Mouse (Mus musculus): Measurements from ENCODE around the gene Rad9a.
A peak's percentile ranks its signal among the peaks of the same experiment; 100 is the strongest.

Rad9a gene

DNA sequence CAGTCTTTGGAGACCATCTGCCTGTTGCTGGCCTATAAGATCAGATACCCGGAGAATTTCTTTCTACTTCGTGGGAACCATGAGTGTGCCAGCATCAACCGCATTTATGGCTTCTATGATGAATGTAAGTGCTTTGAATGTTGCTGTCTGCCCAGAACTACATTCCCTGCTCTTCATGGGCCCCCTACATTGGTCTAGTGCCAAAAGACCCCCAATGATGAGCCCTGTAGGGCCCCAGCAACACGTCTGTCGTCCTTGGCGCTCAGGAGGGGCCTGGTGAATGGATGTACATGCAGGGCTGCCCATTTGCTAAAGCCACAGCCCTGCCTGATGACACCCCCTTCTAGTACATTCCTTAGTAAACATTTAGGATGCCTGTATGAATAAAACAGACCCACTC lies 8.3 kb downstream of the Rad9a start:
- DNase-seq (ENCODE audit: low read depth): no peak

DNA sequence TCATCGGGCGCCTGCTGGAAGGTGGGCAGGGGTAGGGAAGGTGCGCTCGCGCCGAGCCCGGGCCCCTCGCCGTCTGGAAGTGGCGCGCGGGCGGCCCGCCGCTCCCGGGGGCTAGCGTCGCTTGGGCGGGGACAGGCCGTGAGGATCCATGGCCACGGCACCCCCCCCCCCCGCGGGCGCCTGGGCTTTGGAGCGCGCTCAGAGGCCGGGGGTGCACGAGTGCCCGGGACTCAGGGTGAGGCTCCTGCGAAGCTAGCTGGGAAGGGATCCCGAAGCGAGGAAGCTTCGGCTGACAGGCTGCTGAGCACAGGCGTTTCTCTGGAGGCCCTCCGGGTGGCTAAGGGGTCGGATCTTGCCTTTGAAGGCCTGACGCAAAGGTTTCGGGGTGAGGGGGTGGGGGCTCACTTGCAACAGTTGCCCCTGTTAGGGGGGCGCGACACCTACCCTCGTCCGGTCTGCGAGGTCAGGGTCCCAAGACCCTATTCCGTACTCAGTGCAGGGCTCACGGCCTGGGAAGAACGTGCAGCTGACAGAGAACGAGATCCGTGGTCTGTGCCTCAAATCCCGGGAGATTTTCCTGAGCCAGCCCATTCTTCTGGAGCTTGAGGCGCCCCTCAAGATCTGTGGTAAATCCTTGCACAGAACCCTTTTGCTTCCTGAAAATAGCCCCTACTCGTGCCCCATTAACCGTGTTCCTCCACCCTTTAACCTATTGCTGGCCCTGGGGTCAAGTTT lies 9.0 kb downstream of the Rad9a start:
- DNase-seq (ENCODE audit: low read depth): no peak

DNA sequence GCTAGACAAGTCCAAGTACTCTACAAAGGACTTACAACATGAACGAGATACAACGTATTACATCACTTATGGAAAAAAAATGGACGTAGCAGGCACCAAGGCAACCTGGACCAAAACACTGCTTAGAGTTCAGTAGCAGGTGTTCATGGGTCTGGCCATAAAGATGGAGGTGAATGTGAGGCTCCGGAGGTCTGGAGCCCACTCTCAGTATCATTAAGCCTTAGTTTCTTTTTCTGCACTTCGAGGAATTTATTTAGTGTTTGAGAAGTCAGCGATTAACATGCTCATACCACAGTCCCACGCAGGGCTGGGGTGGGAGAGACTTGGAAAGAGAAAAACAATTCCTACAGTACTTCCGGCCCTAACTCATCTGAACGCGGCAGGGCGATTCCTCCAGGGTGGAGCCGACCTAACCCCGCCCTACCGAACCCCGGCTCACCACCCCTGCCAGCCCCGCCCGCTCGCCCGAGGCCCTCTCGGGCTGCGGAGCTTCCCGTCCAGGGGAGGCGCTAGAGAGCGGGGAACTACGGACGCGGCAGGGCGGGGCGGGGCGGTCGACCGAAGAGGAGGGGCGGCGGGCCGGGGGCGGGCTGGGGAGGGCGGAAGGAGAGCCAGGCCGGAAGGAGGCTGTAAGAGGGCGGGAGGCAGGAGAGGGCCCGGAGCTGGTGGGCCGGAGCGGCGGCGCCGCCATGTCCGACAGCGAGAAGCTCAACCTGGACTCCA lies 9.8 kb downstream of the Rad9a start, which contains the start of gene Ppp1ca:
Ppp1ca (plus strand) TSS at position 538 of the 723 bp plus-strand sequence.
- peak; percentile 73 for DNase-seq (ENCODE audit: low read depth)

DNA sequence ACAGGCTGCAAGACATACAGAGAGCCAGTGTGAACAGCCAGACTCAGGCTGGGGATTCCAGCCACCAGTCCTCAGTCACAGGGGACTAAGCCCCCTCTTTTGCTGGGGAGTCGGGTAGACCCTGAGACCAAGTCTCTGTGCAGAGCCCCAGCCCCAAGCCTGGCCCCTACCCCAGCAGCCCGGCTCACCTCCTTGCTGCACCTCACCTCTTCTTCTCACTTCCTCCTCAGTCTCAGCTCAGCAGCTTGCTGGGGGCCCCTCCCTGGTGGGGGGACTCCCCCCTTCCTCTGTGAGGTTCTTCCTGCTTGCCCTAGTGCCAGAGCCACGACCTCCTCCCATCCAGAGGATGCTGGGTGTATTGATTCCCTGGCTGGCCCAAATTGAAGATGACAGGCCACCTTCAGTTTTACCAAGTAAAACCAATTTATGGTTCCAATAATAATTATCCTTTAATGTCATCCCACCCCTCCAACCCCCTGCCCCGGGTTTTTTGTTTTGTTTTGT lies 10.6 kb downstream of the Rad9a start, which contains the start of gene Tbc1d10c:
Tbc1d10c (minus strand) TSS at position 454 of the 504 bp plus-strand sequence.
- DNase-seq (ENCODE audit: low read depth): no peak

DNA sequence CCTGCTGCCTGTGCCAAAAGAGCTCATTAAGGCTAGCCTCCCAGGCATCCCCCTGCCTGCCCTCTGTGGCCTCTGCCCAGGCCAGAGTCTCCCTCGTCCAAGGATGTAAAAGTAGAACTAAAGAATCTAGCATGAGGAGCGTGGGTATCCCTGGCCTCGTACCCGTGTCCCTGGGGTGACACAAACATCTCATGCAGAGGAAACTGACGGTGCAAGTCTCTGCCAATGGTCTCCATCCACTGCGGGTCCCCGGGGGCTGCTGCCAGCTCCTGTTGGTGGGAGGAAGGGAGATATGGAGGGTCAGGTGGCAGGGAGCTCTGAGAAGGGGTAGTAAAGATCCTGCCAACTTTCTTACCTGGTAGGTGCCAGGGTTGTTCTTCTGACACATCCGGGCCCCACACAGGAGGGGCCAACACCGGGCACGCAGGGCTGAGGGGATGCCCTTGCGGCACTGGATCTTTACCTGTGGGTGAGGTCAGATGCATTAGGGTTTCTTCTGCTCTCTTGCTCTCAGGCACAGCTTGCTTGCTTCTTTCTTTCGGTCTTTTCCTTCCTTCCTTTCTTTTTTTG lies 12.3 kb downstream of the Rad9a start:
- no peak for DNase-seq (ENCODE audit: low read depth)

DNA sequence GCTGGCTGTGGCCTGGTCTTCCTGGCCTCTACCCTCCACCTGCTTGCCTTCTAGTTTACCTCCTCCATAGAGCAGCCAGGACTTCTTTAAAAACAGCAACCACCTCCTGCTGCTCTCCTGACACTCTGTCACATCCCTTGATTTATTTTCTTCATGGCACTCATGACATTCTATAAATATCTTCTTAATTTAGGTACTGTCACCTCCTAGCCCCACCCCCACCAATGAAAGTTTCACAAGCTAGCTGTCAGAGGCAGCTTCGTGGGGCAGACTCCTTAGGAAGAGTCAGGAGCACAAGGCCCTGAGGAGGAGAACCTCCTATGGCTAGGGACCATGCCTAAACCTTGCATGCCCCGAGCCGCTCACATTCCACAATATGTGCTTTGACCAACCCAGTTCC lies 14.2 kb downstream of the Rad9a start:
- DNase-seq (ENCODE audit: low read depth): no peak

DNA sequence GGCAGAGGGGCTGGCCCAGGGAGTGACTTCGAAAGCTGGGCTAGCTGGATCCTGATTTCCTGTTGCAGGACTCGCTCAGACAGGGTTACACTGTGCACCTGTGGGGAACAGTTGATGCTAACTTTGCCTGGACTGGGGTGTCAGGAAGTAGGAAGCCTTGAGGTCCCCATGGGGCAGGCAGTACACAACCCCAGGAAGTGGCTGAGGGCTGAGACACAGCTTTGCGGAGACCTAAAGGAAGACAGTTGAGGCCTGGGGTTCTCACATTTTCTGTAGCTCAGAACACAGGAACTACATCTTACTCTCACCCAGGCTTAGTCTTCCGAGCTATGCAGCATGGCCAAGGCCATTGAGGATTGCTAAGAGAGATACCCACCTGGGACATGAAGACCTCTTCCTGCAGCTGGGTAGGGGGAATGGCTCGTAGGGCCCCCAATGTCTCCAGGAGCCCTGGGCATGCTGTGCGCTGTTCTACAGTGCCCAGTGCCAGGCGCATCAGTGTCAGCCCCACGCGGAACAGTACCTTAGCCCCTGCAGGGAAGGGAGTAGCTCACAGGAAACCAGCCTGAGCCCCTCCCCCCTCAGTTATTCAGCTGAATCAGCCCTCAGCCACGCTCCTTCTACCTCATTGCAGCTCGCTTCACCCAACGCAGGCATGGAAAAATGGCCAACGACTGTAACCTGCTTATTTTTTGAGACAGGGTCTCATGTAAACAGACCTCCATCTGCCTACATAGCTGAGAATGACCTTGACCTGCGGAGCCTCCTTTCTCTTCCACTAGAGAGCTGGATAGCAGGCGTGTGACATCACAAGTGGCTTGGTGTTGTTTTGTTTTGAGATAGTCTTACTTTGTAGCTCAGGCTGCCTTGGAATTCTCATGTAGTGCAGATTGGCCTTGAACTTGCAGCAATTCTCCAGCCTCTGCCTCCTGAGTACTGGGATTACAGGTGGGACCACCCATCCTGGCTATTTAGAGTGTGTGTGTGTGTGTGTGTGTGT lies 16.2 kb downstream of the Rad9a start:
- no peak for DNase-seq (ENCODE audit: low read depth)

DNA sequence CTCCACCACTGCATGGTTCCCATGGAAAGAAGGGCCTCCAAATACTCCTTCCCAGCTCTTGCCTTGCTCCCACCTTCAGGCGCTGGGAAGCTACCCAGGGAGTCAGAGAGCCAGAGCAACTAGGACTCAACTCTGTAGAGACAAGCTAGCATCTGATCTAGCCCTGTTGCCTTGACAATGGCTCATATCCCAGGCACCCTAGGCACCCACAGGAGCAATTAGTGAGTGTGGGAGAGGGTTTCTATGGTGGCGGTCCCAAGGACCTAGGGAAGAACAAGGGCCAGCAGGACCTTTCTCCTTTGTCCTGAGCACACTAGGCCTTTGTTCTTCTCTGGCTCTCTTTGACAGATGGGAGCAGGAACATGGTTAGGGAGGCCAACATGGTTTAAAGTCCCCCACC lies 17.8 kb downstream of the Rad9a start:
- DNase-seq (ENCODE audit: low read depth): no peak

DNA sequence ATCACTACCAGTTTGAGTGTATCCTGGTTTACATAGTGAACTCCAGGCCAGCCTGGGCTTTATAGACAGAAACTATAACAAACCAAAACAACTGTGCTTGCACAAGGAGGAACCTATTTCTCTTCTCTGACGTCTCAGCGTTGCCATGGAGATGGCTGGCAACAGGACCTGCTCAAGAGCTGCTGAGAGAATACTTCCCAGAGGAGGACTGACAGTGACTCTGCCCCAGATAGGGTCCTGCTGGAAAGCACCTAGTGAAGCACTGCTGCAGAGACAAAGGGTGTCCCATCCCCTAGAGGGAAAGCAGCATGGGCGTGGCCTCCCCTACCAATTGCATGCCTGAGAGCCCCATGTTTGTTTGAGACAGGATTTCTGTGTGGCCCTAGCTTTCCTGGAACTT lies 19.6 kb downstream of the Rad9a start:
- no peak for DNase-seq (ENCODE audit: low read depth)

DNA sequence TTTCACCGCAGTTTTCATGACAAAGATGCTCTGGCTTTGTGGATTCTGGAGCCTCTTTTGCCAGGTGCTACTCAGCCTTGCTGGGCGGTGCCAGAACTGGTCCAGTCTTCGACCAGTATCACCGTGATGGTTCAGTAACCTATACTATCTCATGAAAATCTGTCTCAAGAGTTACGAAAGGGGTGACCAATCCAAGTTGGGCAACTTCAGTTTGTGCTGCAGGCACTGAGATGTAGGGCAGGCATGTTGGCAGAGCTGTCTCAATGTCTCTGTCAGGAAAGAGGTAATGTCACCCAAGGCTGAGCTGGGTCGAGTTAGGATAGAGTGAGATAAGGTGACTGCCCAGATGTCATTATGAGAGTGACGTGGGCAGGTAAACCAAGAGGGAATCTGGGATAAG lies 21.1 kb downstream of the Rad9a start:
- DNase-seq (ENCODE audit: low read depth): no peak

DNA sequence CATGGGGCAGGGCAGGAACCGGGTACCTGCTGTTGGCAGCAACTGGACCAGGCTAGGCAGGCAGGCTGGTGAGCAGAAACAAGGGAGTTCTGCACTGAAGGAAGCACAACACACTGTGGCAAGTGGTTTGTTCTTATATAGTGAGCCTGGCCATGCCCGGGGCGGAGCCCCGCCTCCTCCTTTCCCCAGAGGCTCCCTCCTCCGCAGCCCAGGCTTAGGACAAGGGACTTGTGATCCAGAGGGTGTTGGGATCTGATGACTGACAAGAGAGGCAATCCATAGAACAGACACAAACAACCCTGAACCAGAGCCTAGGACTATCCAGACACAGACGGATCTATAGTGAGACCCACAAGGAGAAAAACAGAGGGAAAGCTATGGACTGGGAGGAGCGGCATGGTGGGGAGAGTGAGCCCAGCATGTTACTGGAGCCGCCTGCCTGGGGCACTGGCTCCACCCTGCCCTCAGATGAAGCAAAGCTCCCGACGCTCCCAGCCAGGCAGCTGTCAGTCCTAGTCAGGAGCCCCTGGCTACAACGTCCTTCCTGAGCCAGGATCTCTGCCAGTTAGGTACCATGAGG lies 26.0 kb downstream of the Rad9a start, which contains the start of gene Carns1:
Carns1 (minus strand) TSS at position 112 of the 580 bp plus-strand sequence.
- DNase-seq (ENCODE audit: low read depth): no peak

DNA sequence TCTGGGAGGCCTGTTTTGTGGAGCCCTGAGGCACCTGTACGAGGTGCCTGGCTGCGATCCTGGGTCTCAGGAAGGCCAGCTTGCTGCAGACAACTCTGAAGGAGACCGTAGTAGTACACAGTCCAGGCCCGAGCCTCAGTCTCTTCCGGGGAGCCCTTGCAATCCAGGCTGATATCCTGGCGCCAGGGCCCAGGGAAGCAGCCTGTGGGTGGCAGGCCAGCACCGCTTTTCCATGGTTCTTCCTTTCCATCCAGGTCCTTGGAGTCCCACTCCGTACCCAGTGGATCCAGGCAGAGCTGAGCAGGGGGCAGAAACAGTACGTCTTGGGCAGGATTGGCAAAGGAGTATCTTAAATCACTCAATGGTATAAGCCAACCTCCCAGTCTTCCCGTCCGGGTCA lies 28.5 kb downstream of the Rad9a start:
- no peak for DNase-seq (ENCODE audit: low read depth)

DNA sequence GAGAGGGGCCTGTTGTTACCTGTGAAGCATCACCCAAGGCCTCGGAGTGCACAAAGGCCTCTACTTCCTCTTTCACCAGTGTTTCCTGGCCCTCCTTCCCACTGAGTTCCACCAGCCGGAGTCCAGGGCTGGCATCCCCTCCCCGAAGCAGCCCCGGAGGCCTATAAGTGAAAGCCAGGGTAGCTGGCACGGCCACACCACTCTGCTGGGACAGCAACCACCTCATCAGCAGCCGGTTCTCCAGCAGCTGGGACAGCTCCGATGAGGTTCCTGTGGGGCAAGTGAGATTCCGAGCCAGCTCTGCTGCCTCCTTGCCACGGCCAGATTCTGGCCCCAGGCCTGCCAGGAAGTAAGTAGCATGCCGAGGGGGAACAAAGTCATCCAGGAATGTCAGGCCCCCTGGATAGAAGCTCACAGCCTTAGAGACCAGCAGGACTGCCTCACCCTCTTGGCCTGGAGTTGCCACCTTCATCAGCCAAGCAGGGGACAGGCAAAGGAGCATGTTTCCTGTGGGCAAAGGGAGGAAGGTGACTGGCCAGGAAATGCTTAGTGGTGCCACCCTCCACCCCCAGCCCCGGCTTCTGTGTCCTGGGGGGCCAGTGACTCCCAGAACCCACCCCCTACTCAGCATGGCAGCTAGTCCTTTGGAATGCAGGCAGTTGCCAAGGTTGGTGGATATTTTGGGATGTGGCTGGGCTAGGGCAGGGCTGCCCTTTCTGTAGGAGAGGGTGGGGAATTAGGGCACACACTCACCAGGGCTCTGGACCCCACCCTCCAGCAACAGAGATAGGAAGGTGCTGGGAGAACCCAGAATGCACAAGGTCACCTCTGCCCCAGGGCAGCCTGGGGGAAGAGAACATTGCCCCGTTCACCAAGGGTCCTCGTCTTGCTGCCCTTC lies 29.8 kb downstream of the Rad9a start:
- no peak for DNase-seq (ENCODE audit: low read depth)

DNA sequence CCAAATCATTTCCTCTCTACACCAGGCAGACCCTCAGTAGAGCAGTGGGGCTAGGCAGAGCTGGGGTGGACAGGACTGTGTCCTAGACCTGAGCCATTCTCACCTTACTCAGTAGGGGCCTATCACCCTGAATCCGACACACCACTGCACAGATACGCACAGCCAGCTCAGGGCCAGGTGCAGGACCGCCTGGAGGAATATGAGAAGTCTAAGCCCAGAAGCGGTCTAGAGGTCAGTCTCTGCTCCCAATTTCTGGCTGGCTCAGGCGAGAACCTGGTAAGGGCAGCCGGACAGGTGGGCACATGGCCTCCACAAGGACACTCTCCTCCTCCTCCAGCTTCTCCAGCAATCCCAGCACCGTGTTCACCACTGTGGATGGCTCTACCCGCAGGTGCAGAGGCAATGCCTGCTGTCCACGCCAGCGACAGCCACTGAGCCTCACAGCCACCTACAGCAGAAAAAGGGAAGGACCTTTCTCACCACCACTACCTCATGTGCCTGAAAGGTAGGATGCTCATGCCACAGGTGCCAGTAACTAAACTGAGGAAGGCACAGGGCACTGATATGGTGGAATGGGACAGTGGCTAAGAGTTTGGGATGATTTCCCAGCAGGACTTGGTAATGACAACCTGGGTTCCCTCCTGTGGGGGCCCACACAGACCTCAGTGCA lies 30.6 kb downstream of the Rad9a start:
- DNase-seq (ENCODE audit: low read depth): no peak

DNA sequence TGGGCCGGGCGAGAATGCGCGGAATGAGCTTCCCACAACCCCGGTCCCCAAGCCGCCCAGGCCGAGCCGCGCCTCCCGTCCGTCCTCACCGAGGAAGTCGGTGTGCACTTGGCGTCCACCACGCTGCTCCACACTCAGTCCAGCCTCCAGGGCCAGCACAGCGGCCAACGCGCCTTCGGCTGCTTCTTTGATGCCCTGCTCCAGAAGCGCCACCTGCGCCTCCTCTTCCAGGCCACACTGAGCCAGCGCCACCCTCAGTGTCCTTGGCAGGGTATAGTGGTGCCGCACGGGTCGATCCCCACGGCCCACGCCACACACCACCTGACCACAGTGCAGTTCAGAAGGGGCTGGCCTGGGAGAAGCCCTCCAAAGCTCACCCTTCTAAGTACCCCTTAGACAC lies 31.7 kb downstream of the Rad9a start:
- DNase-seq (ENCODE audit: low read depth): no peak

DNA sequence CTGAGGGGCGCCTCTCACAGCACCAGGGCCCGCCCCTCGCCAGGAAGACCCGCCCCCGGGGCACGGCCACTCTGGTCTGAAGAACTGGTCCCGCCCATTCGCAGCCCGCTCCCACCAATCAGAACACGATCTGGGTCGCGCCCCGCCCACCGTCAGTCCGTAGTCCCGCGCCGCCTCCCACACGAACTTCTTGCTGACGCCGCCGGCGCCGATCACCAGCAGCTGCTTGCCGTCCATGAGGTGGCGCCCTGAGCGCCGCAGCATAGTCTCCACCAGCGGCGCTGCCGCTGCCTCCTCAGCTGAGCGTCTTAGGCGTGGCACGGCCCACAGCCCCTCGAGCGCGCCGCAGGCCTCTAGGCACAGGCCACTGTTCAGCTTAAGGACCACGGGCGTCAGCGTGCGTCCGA lies 32.1 kb downstream of the Rad9a start:
- DNase-seq (ENCODE audit: low read depth): peak; percentile 94

DNA sequence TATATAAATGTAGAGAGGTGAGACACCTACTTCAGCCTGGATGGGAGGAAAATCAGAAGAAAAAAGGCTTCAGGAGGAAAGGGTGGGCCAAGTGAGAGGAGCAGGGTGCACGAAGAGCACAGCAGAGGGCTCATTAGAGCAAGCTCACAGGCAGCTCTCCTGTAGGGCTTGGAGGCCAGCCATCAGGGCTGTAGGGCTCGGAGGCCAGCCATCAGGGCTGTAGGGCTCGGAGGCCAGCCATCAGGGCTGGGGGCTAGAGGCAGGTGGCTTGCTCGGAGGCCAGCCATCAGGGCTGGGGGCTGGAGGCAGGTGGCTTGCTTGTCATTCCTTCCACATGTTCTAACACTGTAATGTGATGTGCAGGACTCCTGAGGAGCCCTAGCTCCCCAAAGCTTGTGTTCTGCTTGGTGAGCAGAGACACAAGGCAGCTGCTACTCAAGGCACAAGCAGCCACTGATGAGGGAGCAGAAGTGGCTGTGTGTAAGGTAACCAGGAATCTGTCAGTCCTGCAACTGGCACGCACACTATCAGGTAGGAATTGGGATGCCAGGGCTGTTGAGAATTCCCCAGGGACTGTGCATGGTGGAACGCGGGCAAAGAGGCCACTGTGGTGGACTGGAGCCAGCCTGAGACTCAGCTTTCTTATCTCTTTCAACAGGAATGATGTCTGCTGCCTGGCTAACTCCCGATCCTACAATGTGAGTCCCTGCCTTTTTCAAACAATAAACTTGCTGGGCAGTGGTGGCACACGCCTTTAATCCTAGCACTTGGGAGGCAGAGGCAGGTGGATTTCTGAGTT lies 34.6 kb downstream of the Rad9a start:
- no peak for DNase-seq (ENCODE audit: low read depth)

DNA sequence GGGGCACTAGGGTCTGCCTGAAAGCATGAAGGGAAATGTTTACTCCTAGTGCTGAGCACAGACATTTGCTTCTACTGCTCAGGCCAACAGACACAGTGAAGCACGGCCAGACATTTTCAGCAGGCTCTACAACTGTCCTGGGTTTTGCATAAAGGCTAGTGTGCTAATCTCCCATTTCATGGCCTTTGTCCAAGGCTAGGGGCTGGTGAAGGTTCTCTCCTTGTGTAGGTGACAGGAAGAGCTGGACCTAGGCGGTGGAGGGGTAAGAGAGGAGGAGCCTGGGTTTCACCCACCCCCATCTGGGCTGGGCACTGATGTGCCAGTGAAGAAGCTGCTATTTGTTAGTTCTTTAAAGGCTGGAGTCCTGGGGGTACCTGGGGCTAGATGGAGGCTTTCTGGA lies 36.7 kb downstream of the Rad9a start:
- no peak for DNase-seq (ENCODE audit: low read depth)

DNA sequence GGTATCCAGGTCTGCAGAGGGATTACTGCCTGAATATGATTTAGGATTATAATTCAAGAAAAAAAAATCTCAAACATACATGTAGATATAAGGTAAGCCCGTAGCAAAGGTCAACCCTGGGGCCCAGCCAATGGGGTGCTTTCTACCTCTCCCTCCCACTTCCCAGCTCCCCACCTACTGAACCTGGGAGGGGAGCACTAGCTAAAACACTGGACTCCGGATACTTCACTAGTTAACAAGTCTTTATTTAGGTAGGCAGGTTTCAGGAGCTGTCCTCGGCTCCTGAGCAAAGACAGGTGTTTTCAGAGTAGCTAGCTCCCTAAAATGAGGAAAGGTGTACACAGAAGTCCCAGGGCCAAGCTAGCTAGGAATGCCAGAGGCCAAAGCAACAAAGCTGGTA lies 37.4 kb downstream of the Rad9a start:
- no peak for DNase-seq (ENCODE audit: low read depth)
